Mouse (Mus musculus): ENCODE measurements at regions not wholly inside any gene's neighbourhood (a gene's known extent, or its start where the extent isn't known, plus 50 kb on each side); places are given as distances from the start of the nearest gene placed in this dataset.

DNA sequence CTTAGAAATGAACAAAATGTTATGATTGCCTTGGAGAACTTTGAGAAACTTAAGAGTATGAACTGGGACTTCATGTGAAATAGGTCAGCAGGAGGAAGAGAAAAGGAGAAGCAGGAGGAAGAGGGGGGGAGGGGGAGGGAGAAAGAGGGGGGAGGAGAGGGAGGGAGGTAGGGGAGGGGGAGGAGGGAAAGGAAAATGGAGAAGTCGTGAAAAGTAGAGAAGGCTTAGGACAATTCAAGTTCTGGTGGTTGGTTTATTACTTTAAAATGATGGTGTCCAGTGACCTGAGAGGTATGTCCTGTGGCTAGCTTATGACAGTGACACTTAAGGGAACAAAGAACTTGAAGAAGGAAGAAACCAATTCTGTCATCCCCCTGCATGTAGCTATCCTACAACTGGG lies 171.6 kb upstream of the Egfl6 start:
- TF ChIP-seq POLR2A (IDR thresholded peaks at IDR 0.05; ENCODE audit: low read depth, low read length) (no peak), CTCF (IDR thresholded peaks at IDR 0.05; ENCODE audit: extremely low read depth, insufficient read depth, insufficient read length, insufficient replicate concordance) (no peak)

Data from spleen, adult 2 months (tissue).